Mouse (Mus musculus): ENCODE results near the gene 1110002E22Rik.

GRCm38 (mm10) chr3:138064732-138065645 lies at the start of gene 1110002E22Rik:
- TF ChIP-seq CTCF (IDR thresholded peaks at IDR 0.05; ENCODE audit: low read depth, low read length) (no peak), POLR2A (IDR thresholded peaks at IDR 0.05; ENCODE audit: borderline replicate concordance, low read depth, low read length) (no peak)
